Mouse (Mus musculus): Measurements from ENCODE around the gene Prr5l. TPM values are rescaled to one million over a fixed set of nuclear protein-coding genes. Genes with fewer than 3 reads are reported as not detected.

The Prr5l gene
- polyA plus RNA-seq, 1 experiment from 2014 or later = 40.5 TPM

DNA sequence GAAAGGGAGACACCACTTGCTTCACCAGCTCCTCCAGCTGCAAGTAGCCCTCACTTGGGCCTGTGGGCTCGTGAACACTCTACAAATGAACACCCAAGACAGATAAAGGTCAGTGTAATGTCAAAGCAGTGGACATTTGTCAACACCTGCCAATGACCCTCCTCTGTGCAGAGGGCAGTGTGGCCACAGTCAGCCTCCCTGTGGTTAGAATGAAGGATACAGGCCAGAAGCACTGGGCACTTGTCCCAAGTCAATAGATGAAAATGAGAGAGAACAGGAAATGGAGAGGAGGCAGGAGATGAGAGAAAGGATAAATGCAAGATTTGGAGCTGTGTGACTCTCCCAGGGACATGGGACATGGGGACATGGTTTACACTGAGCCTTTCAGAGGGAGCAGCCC, 153.4 kb downstream of the Prr5l start:
- Histone ChIP-seq H3K9ac (replicated peaks; ENCODE audit: low read depth) (no peak overlapping the region), H3K36me3 (ENCODE audit: insufficient read depth, low read length) (no peaks in the 10 kb centered on the region), H3K9me3 (ENCODE audit: low read length) (no peaks in the 10 kb centered on the region), H3K4me1 (ENCODE audit: insufficient read depth, low read depth, low read length) (no peaks in the 10 kb centered on the region), H3K4me2 (replicated peaks; ENCODE audit: low read depth, low read length) (no peak overlapping the region), H3K27ac (ENCODE audit: low read length) (no peak overlapping the region), H3K4me3 (ENCODE audit: low read depth, low read length) (no peak overlapping the region), H3K27me3 (replicated peaks; ENCODE audit: insufficient read depth, low read length) (no peaks in the 10 kb centered on the region)
- TF ChIP-seq EP300 (IDR thresholded peaks at IDR 0.05) (no peak), CTCF (IDR thresholded peaks at IDR 0.05) (no peak)
- WGBS = 54% methylated on average over 1 of the region's 1 CpGs
- no peak for ATAC-seq
- no peak for DNase-seq (ENCODE audit: low spot score)

DNA sequence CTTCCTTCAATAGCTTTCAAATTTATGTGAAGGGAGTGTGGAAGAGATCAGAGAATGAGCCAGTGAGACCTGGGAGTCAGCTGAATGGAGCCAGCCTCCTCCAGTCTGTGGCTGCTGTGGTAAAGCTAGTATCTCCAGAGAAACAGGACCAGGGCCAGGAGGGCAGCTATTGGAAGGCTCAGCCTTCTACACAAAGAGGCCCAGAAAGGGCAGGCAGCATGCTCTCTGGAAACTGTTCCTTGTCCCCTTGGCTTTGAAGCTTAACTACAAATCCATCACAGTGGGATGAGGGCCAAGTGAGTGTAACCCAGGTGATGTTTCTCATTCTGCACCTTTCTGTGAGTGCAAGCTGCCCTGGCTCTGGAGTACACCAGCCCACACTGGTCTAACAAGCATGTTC, 155.0 kb downstream of the Prr5l start:
- no peak overlapping the region for H3K4me3 ChIP-seq (ENCODE audit: low read depth, low read length)
- no peaks in the 10 kb centered on the region for H3K36me3 ChIP-seq (ENCODE audit: insufficient read depth, low read length)
- no peak for DNase-seq (ENCODE audit: low spot score)
- H3K27me3 ChIP-seq (replicated peaks; ENCODE audit: insufficient read depth, low read length) = no peaks in the 10 kb centered on the region
- H3K4me1 ChIP-seq (ENCODE audit: insufficient read depth, low read depth, low read length) = no peaks in the 10 kb centered on the region
- H3K27ac ChIP-seq (ENCODE audit: low read length) = no peak overlapping the region
- ATAC-seq = no peak
- H3K4me2 ChIP-seq (replicated peaks; ENCODE audit: low read depth, low read length) = no peak overlapping the region
- H3K9ac ChIP-seq (replicated peaks; ENCODE audit: low read depth) = no peak overlapping the region
- TF ChIP-seq CTCF (IDR thresholded peaks at IDR 0.05) (no peak), EP300 (IDR thresholded peaks at IDR 0.05) (no peak)
- no peaks in the 10 kb centered on the region for H3K9me3 ChIP-seq (ENCODE audit: low read length)

DNA sequence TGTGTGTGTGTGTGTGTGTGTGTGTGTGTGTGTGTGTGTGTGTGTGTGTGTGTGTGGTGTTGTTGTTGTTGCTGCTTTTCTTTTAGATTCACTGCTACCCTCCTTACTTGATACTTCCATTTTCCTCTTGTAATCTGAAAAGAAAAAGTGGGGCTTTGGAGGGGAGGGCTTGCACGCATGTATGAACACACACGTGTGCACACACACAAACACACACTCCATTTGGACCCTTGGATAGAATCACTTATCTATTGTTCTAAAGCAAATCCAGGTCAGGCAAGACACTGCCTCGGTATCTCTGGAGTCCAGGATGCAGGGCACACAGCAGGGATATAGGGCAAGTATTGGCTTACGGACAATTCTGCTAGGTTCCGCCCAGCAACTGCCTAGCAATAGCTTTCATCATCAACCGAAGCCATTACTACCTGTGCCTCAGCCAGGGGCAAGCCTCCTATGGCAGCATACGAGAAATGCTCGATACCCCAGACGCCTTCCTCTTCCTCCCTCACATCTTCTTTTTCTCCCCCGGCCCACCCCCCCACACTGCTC, 159.4 kb downstream of the Prr5l start:
- no peak overlapping the region for H3K9ac ChIP-seq (replicated peaks; ENCODE audit: low read depth)
- TF ChIP-seq CTCF (IDR thresholded peaks at IDR 0.05) (no peak), EP300 (IDR thresholded peaks at IDR 0.05) (no peak)
- H3K27ac ChIP-seq (ENCODE audit: low read length) = no peak overlapping the region
- no peaks in the 10 kb centered on the region; the same call in 1 of the 2 replicates for H3K36me3 ChIP-seq (ENCODE audit: insufficient read depth, low read length)
- H3K4me2 ChIP-seq (replicated peaks; ENCODE audit: low read depth, low read length) = no peak overlapping the region
- ATAC-seq (no peak), DNase-seq (ENCODE audit: low spot score) (no peak)
- no peaks in the 10 kb centered on the region for H3K27me3 ChIP-seq (replicated peaks; ENCODE audit: insufficient read depth, low read length)
- no peaks in the 10 kb centered on the region for H3K9me3 ChIP-seq (ENCODE audit: low read length)
- WGBS = 76% methylated on average over 10 of the region's 10 CpGs
- peaks cover 9% of the 10 kb centered on the region for H3K4me1 ChIP-seq (ENCODE audit: insufficient read depth, low read depth, low read length)
- no peak overlapping the region for H3K4me3 ChIP-seq (ENCODE audit: low read depth, low read length)

DNA sequence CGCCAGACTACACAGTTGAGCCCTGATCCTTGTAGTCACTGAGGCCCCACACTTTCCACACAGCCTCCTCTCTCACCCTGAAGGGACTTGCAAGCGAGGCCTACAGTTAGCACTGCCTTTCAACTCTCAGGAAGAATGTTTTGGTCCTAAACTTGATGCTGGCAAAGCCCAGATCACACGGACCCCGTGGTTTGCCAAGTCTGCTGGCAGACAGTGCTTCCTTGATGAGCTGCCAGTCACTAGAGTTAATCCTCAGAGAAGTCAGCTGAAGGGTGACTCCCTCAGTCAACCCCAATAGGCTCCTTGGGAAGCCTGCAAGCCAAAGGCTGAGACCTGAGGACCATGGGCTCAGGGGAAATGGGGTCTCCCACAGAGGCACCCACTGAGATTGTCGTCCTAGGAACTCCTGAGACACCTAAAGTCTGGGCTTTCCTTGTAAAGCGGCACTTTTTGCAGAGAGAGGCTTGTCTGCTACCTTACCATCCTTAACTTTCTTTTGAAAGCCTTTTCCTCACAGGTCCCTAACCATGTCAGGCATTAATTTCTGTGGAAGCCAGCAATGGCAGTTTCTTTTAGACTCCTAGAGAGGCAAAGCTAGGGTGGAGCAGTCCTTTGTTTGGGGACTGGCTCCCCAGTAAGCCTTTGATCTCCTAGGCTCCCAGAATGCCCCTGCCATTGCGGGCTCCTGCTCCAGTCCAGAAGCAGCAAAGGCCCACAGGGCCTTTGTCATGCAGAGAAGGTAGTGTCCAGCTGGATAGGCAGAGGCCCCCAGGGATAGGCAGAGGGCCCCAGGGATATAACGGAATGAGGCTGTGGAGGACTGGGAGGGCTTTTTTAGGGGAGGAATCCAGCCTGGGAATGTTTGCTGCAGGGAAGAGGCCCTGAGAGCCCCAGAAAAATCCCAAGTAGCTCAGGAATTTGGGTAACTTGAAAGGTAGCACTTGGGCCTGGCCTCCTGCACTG, 160.2 kb downstream of the Prr5l start:
- Histone ChIP-seq H3K36me3 (ENCODE audit: insufficient read depth, low read length) (no peaks in the 10 kb centered on the region; the same call in 1 of the 2 replicates), H3K27me3 (replicated peaks; ENCODE audit: insufficient read depth, low read length) (no peaks in the 10 kb centered on the region), H3K4me3 (ENCODE audit: low read depth, low read length) (no peak overlapping the region), H3K27ac (ENCODE audit: low read length) (peak overlapping the region; percentile 43; the same call in 1 of the 2 replicates), H3K9ac (replicated peaks; ENCODE audit: low read depth) (no peak overlapping the region), H3K4me1 (ENCODE audit: insufficient read depth, low read depth, low read length) (peaks cover 9% of the 10 kb centered on the region), H3K9me3 (ENCODE audit: low read length) (no peaks in the 10 kb centered on the region), H3K4me2 (replicated peaks; ENCODE audit: low read depth, low read length) (no peak overlapping the region)
- WGBS = 60% methylated on average over 8 of the region's 8 CpGs
- TF ChIP-seq CTCF (IDR thresholded peaks at IDR 0.05) (no peak), EP300 (IDR thresholded peaks at IDR 0.05) (peak; percentile 90)
- peak; percentile 74 for ATAC-seq
- peak; percentile 65 for DNase-seq (ENCODE audit: low spot score)

DNA sequence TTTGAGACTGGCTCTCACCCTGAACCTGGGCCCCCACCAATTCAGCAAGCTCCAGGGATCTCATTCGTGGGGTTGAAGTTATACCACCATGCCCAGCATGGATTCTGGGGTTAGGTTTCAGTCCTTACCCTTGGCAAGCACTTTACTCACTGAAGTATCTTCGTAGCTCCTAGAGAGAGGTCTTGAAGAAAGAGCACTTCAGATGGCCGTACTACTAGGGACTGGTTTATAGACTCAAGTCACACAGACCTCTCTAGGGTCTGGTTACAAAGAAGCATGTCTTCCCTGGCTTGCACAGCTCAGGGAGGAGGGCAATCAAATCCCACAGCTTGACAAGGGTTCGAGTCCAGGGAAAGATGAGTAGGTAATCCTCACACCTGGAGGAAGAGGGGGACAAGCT, 161.0 kb downstream of the Prr5l start:
- TF ChIP-seq CTCF (IDR thresholded peaks at IDR 0.05) (no peak), EP300 (IDR thresholded peaks at IDR 0.05) (peak; percentile 62; the same call in 1 of the 2 replicates)
- H3K4me1 ChIP-seq (ENCODE audit: insufficient read depth, low read depth, low read length) = peaks cover 9% of the 10 kb centered on the region
- H3K27ac ChIP-seq (ENCODE audit: low read length) = peak overlapping the region; percentile 43; the same call in 1 of the 2 replicates
- no peak overlapping the region for H3K4me3 ChIP-seq (ENCODE audit: low read depth, low read length)
- no peaks in the 10 kb centered on the region; the same call in none of the 2 replicates for H3K36me3 ChIP-seq (ENCODE audit: insufficient read depth, low read length)
- no peak overlapping the region for H3K9ac ChIP-seq (replicated peaks; ENCODE audit: low read depth)
- WGBS = 54% methylated on average over 4 of the region's 4 CpGs
- ATAC-seq (peak; percentile 83), DNase-seq (ENCODE audit: low spot score) (peak; percentile 82)
- no peaks in the 10 kb centered on the region for H3K27me3 ChIP-seq (replicated peaks; ENCODE audit: insufficient read depth, low read length)
- H3K4me2 ChIP-seq (replicated peaks; ENCODE audit: low read depth, low read length) = no peak overlapping the region
- H3K9me3 ChIP-seq (ENCODE audit: low read length) = no peaks in the 10 kb centered on the region

DNA sequence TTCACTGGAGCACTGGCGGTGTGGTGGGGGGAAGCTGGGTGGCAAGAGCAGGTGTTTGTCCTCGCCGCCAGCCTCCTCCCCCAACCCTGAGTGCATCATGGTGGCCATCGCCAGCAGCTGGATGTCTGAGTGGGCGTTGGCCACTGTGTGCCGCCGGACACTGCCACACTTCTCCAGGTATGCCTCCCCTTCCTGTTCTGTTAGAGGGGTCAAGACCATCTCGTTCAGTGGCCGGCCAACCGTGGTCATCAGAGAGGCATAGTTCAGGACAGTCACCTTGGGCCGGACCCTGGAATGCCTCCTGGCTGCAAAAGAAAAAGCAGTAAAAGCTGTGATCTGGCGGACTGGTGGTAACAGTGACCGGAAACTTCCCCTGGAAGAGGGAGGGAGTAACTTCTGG, 165.7 kb downstream of the Prr5l start:
- TF ChIP-seq EP300 (IDR thresholded peaks at IDR 0.05) (no peak), CTCF (IDR thresholded peaks at IDR 0.05) (no peak)
- H3K4me1 ChIP-seq (ENCODE audit: insufficient read depth, low read depth, low read length) = peaks cover 4% of the 10 kb centered on the region
- DNase-seq (ENCODE audit: low spot score) = no peak
- H3K27ac ChIP-seq (ENCODE audit: low read length) = no peak overlapping the region
- H3K9me3 ChIP-seq (ENCODE audit: low read length) = no peaks in the 10 kb centered on the region
- H3K4me3 ChIP-seq (ENCODE audit: low read depth, low read length) = no peak overlapping the region
- no peak overlapping the region for H3K4me2 ChIP-seq (replicated peaks; ENCODE audit: low read depth, low read length)
- H3K36me3 ChIP-seq (ENCODE audit: insufficient read depth, low read length) = no peaks in the 10 kb centered on the region; the same call in none of the 2 replicates
- WGBS = 87% methylated on average over 13 of the region's 13 CpGs
- no peak overlapping the region for H3K9ac ChIP-seq (replicated peaks; ENCODE audit: low read depth)
- H3K27me3 ChIP-seq (replicated peaks; ENCODE audit: insufficient read depth, low read length) = no peaks in the 10 kb centered on the region
- ATAC-seq = no peak
